Mouse (Mus musculus) hindbrain, embryonic 11.5 days (tissue): ENCODE measurements around the gene Opalin. TPM values are rescaled to one million over a fixed set of nuclear protein-coding genes. Genes with fewer than 3 reads are reported as not detected.

Experiments
- ATAC-seq: fragments of 200-750 bp; cut with Nextera tagmentation; 2 replicates; pipeline ENCODE4 v1.8.0; 2017; ENCODE audit warnings: mild to moderate bottlenecking, moderate TSS enrichment, moderate library complexity; ENCODE audit not compliant: low FRiP score
- DNase-seq: peaks from one replicate; pipeline ENCODE4 v3.0.0-alpha.2; 2015; ENCODE audit warnings: low spot score
- H3K27ac ChIP-seq: fragments of 300-500 bp; sonication (generic); 2 replicates; pipeline ENCODE4 v1.5.1; 2014; ENCODE audit warnings: mild to moderate bottlenecking, low read depth, low read length
- H3K27me3 ChIP-seq: fragments of 300-500 bp; sonication (generic); 2 replicates; pipeline ENCODE4 v1.6.1; 2014; ENCODE audit warnings: mild to moderate bottlenecking, low read length, moderate library complexity, mixed read lengths; ENCODE audit not compliant: control insufficient read depth, insufficient read depth
- H3K36me3 ChIP-seq: fragments of 300-500 bp; sonication (generic); 2 replicates; pipeline ENCODE4 v1.6.1; 2014; ENCODE audit warnings: mild to moderate bottlenecking, low read length, moderate library complexity, mixed read lengths; ENCODE audit not compliant: control insufficient read depth, insufficient read depth
- H3K4me1 ChIP-seq: fragments of 300-500 bp; sonication (generic); replicated peaks from 2 replicates; pipeline ENCODE4 v1.6.1; 2014; ENCODE audit warnings: low read length, mixed read lengths; ENCODE audit not compliant: control insufficient read depth, insufficient read depth
- H3K4me2 ChIP-seq: fragments of 300-500 bp; sonication (generic); replicated peaks from 2 replicates; pipeline ENCODE4 v1.6.1; 2014; ENCODE audit warnings: mild to moderate bottlenecking, low read depth, low read length
- H3K4me3 ChIP-seq: fragments of 300-500 bp; sonication (generic); 2 replicates; pipeline ENCODE4 v1.5.1; 2014; ENCODE audit warnings: low read depth, low read length
- H3K9ac ChIP-seq: fragments of 300-500 bp; sonication (generic); 2 replicates; pipeline ENCODE4 v1.6.1; 2014; ENCODE audit warnings: low read depth, low read length
- H3K9me3 ChIP-seq: fragments of 300-500 bp; sonication (generic); 2 replicates; pipeline ENCODE4 v1.6.1; 2016; ENCODE audit warnings: low read length; ENCODE audit not compliant: control insufficient read depth
- WGBS: fragments of 180-500 bp; shearing (Covaris S2); extraction: QIAGEN DNeasy Blood & Tissue Kit; methylation state at CpG from one replicate; pipeline ENCODE4 v1.1.7; 2014; 5-methylcytosine and 5-hydroxymethylcytosine counted together
- polyA plus RNA-seq: library from polyadenylated mRNA; unstranded; fragments of >200 nt; fragmentation: Nextera tagmentation; extraction: Ambion mirVana; gene quantifications from 2 replicates; pipeline ENCODE4 v1.2.1, GENCODE M21; 2014

Opalin gene
- polyA plus RNA-seq, 1 experiment from 2014 or later: not detected

DNA sequence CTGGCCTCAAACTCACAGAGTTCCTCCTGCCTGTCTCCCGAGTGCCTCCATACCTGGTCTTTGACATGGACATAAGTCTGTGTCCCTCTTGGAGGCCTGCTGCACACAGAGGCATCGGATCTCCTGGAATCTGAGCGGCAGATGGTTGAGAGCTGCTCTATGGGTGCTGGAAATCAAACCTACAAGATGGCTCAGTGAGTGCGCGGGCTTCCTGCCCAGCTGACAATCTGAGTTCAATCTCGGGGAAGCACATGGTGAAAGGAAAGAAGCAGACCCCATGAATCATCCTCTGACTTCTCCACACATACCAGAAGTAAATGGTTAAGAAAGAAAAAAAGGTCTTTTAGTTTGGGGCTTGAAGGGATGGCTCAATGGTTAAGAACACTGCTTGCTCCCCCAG lies 45.0 kb downstream of the Opalin start:
- no peaks in the 10 kb centered on the region for H3K36me3 ChIP-seq
- no peaks in the 10 kb centered on the region for H3K9me3 ChIP-seq
- no peak overlapping the region for H3K27ac ChIP-seq
- H3K4me1 ChIP-seq: no peaks in the 10 kb centered on the region
- H3K9ac ChIP-seq: no peak overlapping the region
- H3K27me3 ChIP-seq: no peaks in the 10 kb centered on the region
- no peak overlapping the region for H3K4me2 ChIP-seq
- ATAC-seq (no peak), DNase-seq (no peak)
- whole genome bisulfite sequencing: 89% methylated on average over 6 of the region's 6 CpGs
- no peak overlapping the region for H3K4me3 ChIP-seq

GRCm38 (mm10) chr19:41031009-41031408 lies 45.9 kb downstream of the Opalin start:
- Histone ChIP-seq H3K27ac (no peak overlapping the region), H3K27me3 (no peaks in the 10 kb centered on the region), H3K36me3 (no peaks in the 10 kb centered on the region), H3K9me3 (no peaks in the 10 kb centered on the region), H3K4me1 (no peaks in the 10 kb centered on the region), H3K9ac (no peak overlapping the region), H3K4me2 (no peak overlapping the region), H3K4me3 (no peak overlapping the region)
- DNase-seq (no peak), ATAC-seq (no peak)
- WGBS: 81% methylated on average over 11 of the region's 11 CpGs

DNA sequence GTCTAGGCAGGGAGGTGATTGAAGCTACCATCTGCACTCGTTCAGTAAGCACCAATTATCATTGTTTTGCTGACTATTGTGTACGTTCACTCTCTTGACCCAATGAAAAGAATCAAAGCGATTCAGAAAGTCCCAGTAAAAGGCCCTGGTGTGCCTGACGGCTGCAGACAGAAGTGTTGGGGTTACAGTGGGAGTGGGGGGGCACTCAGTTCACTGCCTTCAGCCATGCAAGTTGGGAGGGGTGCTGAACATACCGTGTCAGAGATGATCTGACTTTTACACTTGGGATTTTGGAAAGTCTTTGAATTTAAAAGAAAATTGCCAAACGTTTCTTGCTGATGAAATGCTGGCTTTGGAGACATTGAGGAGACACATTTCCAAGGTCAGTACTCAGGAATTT lies 46.8 kb downstream of the Opalin start:
- Histone ChIP-seq H3K27ac (no peak overlapping the region), H3K4me2 (no peak overlapping the region), H3K4me3 (no peak overlapping the region), H3K9ac (no peak overlapping the region), H3K4me1 (no peaks in the 10 kb centered on the region), H3K36me3 (no peaks in the 10 kb centered on the region), H3K9me3 (no peaks in the 10 kb centered on the region), H3K27me3 (no peaks in the 10 kb centered on the region)
- ATAC-seq (no peak), DNase-seq (no peak)
- WGBS: 43% methylated on average over 6 of the region's 6 CpGs

GRCm38 (mm10) chr19:41029219-41029618 lies 47.7 kb downstream of the Opalin start, which contains the start of gene Dntt:
Gene Dntt, plus strand, starts transcription at chr19:41029275.
- Histone ChIP-seq H3K4me1 (no peaks in the 10 kb centered on the region), H3K9ac (no peak within 1 kb of the TSS), H3K27me3 (no peaks in the 10 kb centered on the region), H3K4me3 (no peak within 1 kb of the TSS), H3K4me2 (no peak within 1 kb of the TSS), H3K9me3 (no peaks in the 10 kb centered on the region), H3K27ac (no peak within 1 kb of the TSS), H3K36me3 (no peaks in the 10 kb centered on the region)
- ATAC-seq: no peak
- DNase-seq: no peak
- WGBS: 87% methylated on average over 6 of the region's 6 CpGs

DNA sequence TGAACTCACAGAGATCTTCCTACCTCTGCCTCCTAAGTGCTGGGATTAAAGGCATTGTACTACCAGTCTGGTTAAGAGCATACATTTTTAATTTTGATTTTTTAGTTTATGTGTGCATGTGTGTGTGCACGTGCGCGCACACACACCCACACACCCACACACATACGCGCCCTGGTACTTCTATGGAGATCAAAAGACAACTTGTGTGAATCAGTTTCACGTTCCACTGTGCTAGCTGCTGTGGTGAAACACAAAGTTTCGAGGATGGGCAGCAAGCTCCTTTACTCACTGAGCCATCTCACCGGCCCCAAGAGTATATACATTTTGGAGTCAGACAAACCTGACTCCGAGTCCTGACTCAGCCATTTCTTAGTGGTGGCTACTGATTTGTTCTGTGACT lies 49.3 kb downstream of the Opalin start:
- Histone ChIP-seq H3K4me3 (no peak overlapping the region), H3K27me3 (no peaks in the 10 kb centered on the region), H3K4me2 (no peak overlapping the region), H3K36me3 (no peaks in the 10 kb centered on the region), H3K9ac (no peak overlapping the region), H3K27ac (no peak overlapping the region), H3K4me1 (no peaks in the 10 kb centered on the region), H3K9me3 (no peaks in the 10 kb centered on the region)
- DNase-seq (no peak), ATAC-seq (no peak)
- WGBS: 90% methylated on average over 9 of the region's 9 CpGs

GRCm38 (mm10) chr19:41027024-41027423 lies 49.9 kb downstream of the Opalin start:
- Histone ChIP-seq H3K27me3 (no peaks in the 10 kb centered on the region), H3K27ac (no peak overlapping the region), H3K4me2 (no peak overlapping the region), H3K9ac (no peak overlapping the region), H3K4me3 (no peak overlapping the region), H3K4me1 (no peaks in the 10 kb centered on the region), H3K9me3 (no peaks in the 10 kb centered on the region), H3K36me3 (no peaks in the 10 kb centered on the region)
- no peak for DNase-seq
- no peak for ATAC-seq
- WGBS: 88% methylated on average over 5 of the region's 5 CpGs

DNA sequence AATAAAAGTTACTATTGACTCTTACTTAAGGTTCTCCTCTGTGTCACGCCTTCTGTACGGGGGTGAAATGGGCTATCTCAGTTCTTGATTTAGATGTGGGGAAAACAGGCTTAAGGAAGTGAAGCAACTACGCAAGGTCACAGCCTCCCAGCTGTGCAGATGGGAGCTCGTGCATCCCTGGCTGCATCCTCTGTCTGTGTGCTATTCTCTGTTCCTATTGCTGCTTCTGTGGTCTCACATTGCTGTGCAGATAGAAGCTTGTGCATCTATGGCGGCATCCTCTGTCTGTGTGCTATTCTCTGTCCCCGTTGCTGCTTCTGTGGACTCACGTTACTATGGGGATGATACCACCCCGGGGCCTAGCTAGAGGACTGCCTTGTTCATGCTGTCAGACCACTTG lies 50.4 kb downstream of the Opalin start:
- Histone ChIP-seq H3K9me3 (no peaks in the 10 kb centered on the region), H3K4me3 (no peak overlapping the region), H3K27ac (no peak overlapping the region), H3K36me3 (no peaks in the 10 kb centered on the region), H3K27me3 (no peaks in the 10 kb centered on the region), H3K4me1 (no peaks in the 10 kb centered on the region), H3K4me2 (no peak overlapping the region), H3K9ac (no peak overlapping the region)
- no peak for DNase-seq
- ATAC-seq: no peak
- WGBS: 83% methylated on average over 8 of the region's 8 CpGs

DNA sequence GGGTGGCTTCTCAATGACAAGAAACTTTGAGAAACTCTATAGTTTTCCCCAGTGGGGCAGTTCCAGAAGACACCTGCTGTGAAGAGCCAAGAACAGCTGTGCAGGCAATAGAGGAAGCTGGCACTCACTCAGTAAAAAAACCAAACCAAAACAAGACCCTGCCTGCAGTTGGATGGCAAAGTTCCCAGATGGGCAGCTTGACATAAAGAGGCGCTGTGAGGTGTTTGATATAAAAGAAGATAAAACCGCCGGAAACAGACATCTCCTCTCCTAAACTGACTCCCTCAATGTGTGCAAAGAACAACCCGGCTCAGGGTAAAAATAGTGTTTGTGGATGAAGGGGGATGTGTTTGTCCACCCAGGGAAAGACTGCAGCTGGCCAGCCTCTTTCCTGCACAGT lies 54.7 kb downstream of the Opalin start:
- H3K9ac ChIP-seq: no peak overlapping the region
- H3K27ac ChIP-seq: no peak overlapping the region
- 94% methylated on average over 4 of the region's 4 CpGs for WGBS
- no peaks in the 10 kb centered on the region for H3K9me3 ChIP-seq
- H3K36me3 ChIP-seq: no peaks in the 10 kb centered on the region
- ATAC-seq (no peak), DNase-seq (no peak)
- no peaks in the 10 kb centered on the region for H3K27me3 ChIP-seq
- H3K4me3 ChIP-seq: no peak overlapping the region
- H3K4me1 ChIP-seq: no peaks in the 10 kb centered on the region
- no peak overlapping the region for H3K4me2 ChIP-seq

DNA sequence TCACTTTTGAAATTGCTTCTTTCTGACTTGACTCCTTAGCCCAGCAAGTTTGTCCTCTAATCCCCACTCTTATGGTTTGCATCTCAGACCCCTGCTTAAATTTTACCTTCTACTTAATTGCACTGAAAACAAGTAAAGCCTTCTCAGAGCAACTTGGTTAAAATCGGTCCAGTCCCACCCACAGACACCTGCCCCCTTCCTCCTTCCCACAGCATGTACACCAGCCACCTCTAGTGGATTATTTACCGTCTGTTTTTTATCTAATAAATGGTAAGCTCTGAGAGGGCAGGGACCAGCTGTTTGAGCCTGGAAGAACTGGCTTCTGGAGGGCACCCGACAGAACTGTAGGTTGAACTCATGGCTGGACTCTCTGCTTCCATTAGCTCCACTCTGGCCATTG lies 56.4 kb downstream of the Opalin start:
- H3K36me3 ChIP-seq: no peaks in the 10 kb centered on the region
- H3K27me3 ChIP-seq: no peaks in the 10 kb centered on the region
- H3K4me3 ChIP-seq: no peak overlapping the region
- WGBS: 83% methylated on average over 3 of the region's 3 CpGs
- H3K27ac ChIP-seq: no peak overlapping the region
- no peak overlapping the region for H3K9ac ChIP-seq
- no peak overlapping the region for H3K4me2 ChIP-seq
- no peak for ATAC-seq
- H3K4me1 ChIP-seq: no peaks in the 10 kb centered on the region
- DNase-seq: no peak
- H3K9me3 ChIP-seq: no peaks in the 10 kb centered on the region
